Mouse (Mus musculus) midbrain, embryonic 15.5 days (tissue): ENCODE data around the gene Nup85. TPM values are rescaled to one million over a fixed set of nuclear protein-coding genes. Genes with fewer than 3 reads are reported as not detected.

Experiments
- ATAC-seq: fragments of 200-750 bp; cut with Nextera tagmentation; replicated peaks from 2 replicates; pipeline ENCODE4 v1.8.0; 2017; ENCODE audit warnings: moderate TSS enrichment
- H3K27ac ChIP-seq: fragments of 300-500 bp; sonication (generic); 2 replicates; pipeline ENCODE4 v1.5.1; 2015; ENCODE audit warnings: mild to moderate bottlenecking, inconsistent platforms
- H3K27me3 ChIP-seq: fragments of 300-500 bp; sonication (generic); replicated peaks from 2 replicates; pipeline ENCODE4 v1.6.1; 2015; ENCODE audit warnings: inconsistent platforms
- H3K36me3 ChIP-seq: fragments of 300-500 bp; sonication (generic); replicated peaks from 2 replicates; pipeline ENCODE4 v1.6.1; 2015; ENCODE audit warnings: inconsistent platforms
- H3K4me1 ChIP-seq: fragments of 300-500 bp; sonication (generic); 2 replicates; pipeline ENCODE4 v1.6.1; 2015; ENCODE audit warnings: inconsistent platforms
- H3K4me2 ChIP-seq: fragments of 300-500 bp; sonication (generic); 2 replicates; pipeline ENCODE4 v1.6.1; 2015; ENCODE audit warnings: inconsistent platforms, mild to moderate bottlenecking, moderate library complexity
- H3K4me3 ChIP-seq: fragments of 300-500 bp; sonication (generic); 2 replicates; pipeline ENCODE4 v1.5.1; 2015; ENCODE audit warnings: mild to moderate bottlenecking, inconsistent platforms
- H3K9ac ChIP-seq: fragments of 300-500 bp; sonication (generic); 2 replicates; pipeline ENCODE4 v1.6.1; 2015; ENCODE audit warnings: mild to moderate bottlenecking, inconsistent platforms
- H3K9me3 ChIP-seq: fragments of 300-500 bp; sonication (generic); 2 replicates; pipeline ENCODE4 v1.6.1; 2016; ENCODE audit warnings: inconsistent platforms
- WGBS: fragments of 180-500 bp; shearing (Covaris S2); methylation state at CpG from one replicate; pipeline ENCODE4 v1.1.7; 2015; ENCODE audit warnings: mixed read lengths; 5-methylcytosine and 5-hydroxymethylcytosine counted together
- polyA plus RNA-seq: library from polyadenylated mRNA; unstranded; fragments of >200 nt; fragmentation: Nextera tagmentation; extraction: Ambion mirVana; gene quantifications from 2 replicates; pipeline ENCODE4 v1.2.1, GENCODE M21; 2015

Nup85 gene
- polyA plus RNA-seq, 1 experiment from 2014 or later, result 118 TPM

DNA sequence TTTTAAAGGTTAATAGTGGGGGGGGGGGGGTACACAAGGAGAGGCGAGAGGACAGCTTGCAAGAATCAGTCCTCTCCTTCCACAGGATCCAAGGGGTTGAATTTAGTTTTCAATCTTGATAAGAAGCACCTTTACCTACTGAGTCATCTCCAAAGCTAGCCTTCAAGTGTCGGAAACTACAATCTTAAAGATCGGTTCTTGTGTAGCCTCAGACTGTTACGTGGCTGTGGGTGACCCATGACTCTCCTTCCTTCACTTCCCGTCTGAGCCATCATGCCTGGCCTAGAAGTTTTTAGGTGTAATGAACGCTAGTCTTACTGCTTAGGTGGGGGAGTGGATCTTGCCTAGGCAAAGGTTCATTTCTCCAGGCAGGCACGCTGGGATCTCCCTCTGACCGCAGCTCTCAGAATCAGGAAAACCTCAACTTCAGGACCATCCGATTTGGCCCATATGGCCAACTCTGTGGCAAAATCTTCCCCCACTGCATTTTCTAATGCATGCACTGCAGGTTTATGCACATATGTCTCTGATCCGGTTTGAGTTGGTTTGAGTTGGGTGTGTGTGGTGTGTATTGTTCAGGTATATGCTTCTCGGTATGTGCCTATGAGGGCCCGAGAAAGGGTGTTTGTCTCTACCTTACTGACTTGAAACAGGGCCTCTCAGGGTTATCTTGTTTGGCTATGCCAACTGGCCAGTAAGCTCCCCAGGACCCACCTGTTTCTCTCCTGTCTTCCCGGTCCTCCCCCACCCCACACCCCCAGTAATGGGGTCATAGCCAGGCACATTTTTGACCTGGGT lies 65.7 kb downstream of the Nup85 start:
- peaks cover 9% of the 10 kb centered on the region for H3K4me1 ChIP-seq
- ATAC-seq, result no peak
- H3K9ac ChIP-seq, result no peak overlapping the region
- no peaks in the 10 kb centered on the region for H3K27me3 ChIP-seq
- H3K9me3 ChIP-seq, result no peaks in the 10 kb centered on the region
- H3K4me3 ChIP-seq, result no peak overlapping the region
- no peak overlapping the region for H3K27ac ChIP-seq
- H3K36me3 ChIP-seq, result no peaks in the 10 kb centered on the region
- WGBS, result 85% methylated on average over 13 of the region's 13 CpGs
- H3K4me2 ChIP-seq, result no peak overlapping the region

DNA sequence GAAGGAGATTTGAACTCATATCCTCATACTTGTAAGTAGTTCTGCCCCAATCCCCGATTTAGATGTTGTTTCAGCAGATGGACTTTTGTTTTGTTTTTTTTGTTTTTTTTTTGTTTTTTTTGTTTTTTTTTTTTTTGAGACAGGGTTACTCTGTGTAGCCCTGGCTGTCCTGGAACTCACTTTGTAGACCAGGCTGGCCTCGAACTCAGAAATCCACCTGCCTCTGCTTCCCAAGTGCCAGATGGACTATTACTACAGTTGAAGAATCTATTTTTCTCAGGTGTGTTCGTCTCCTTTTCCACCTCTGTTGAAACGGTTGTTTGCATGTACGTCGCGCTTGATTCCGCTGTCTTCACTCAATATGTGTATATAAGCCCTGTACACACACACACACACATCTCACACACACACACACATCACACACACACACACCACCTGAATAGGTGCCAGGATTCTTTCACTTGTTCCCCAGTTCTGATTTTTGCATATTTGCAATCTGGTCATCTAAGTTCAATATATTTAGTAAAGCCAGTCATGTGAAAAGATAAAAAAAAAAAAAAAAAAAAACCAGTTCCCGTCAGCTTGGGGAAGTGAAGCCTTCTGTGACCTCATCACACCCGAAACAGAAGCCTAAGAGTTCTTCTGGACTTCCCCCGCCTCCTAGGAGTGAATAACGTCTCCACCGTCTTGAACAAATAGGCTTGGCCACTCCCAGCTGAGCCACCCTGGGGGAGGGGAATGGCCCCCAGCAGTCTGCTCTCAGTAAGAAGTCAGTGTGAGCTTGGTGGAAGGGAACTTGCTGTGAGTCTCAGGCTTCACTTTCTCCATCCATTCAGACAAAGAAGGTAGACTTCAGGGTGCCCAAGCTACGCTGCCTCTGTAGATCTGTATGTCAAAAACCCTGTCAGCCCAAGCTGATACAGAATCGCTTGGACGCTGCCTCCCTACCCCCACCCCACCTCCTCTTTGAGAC lies 66.6 kb downstream of the Nup85 start:
- Histone ChIP-seq H3K4me2 (no peak overlapping the region), H3K4me1 (peaks cover 9% of the 10 kb centered on the region), H3K4me3 (no peak overlapping the region), H3K9ac (no peak overlapping the region), H3K27me3 (no peaks in the 10 kb centered on the region), H3K9me3 (no peaks in the 10 kb centered on the region), H3K36me3 (no peaks in the 10 kb centered on the region), H3K27ac (no peak overlapping the region)
- 50% methylated on average over 16 of the region's 16 CpGs for WGBS
- ATAC-seq, result no peak

DNA sequence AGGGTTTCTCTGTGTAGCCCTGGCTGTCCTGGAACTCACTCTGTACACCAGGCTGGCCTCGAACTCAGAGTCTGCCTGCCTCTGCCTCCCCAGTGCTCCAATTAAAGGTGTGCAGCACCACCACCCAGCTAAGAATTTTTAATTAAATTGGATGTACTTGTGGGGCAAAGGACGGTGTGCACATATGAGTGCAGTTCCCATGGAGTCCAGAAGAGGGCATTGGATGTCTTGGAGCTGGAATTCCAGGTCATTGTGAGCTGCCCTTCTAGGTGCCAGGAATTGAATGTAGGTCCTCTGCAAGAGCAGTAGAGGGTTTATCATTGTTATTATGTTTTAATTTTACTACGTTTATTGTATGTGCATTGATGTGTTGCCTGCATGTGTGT lies 67.3 kb downstream of the Nup85 start:
- Histone ChIP-seq H3K4me1 (peaks cover 8% of the 10 kb centered on the region), H3K9me3 (no peaks in the 10 kb centered on the region), H3K4me3 (no peak overlapping the region), H3K27me3 (no peaks in the 10 kb centered on the region), H3K4me2 (no peak overlapping the region), H3K36me3 (no peaks in the 10 kb centered on the region), H3K27ac (no peak overlapping the region), H3K9ac (no peak overlapping the region)
- ATAC-seq, result no peak
- 17% methylated on average over 3 of the region's 3 CpGs for WGBS

DNA sequence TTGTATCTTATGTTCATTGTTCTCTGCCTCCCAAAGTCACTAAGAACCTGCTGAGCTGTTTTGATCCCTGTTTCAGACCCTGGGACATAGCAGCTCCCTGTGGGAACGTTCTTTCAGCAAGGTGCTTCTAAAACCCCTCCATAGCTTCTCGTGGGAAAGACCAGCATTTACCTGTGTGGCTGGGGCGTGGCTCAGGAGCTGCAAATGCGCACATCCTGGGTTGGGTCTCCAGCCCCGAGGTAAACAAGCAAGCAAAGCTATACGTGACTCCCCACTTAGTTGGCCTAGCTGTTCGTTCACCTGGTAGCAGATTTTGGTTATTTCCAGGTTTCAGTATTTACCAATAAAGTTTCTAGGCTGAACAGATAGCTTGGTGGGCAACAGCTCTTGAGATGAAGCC lies 68.0 kb downstream of the Nup85 start:
- Histone ChIP-seq H3K27ac (no peak overlapping the region), H3K4me3 (no peak overlapping the region), H3K4me2 (no peak overlapping the region), H3K9ac (no peak overlapping the region), H3K4me1 (peaks cover under 1% of the 10 kb centered on the region), H3K36me3 (no peaks in the 10 kb centered on the region), H3K27me3 (no peaks in the 10 kb centered on the region), H3K9me3 (no peaks in the 10 kb centered on the region)
- 76% methylated on average over 7 of the region's 7 CpGs for WGBS
- ATAC-seq, result no peak

DNA sequence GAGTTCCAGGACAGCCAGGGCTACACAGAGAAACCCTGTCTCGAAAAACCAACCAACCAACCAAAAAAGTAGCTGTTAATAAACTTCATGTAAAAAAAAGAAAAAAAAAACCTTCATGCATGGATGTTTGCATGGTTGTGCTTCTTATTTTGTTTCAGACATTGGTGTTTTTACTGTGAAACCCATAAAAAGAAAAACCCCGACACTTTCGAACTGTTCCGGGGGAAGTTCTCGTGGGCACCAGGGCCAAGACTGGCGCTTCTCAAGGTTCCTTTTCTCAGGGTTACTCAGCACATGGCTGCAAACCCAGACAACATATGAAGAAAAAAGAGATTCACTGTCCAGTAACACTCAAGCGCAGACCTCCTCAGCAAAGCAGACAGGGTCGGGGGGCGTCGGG lies 68.6 kb downstream of the Nup85 start:
- WGBS, result 87% methylated on average over 10 of the region's 10 CpGs
- no peak for ATAC-seq
- Histone ChIP-seq H3K27me3 (no peaks in the 10 kb centered on the region), H3K27ac (no peak overlapping the region), H3K36me3 (no peaks in the 10 kb centered on the region), H3K4me3 (no peak overlapping the region), H3K9me3 (no peaks in the 10 kb centered on the region), H3K4me2 (no peak overlapping the region), H3K9ac (no peak overlapping the region), H3K4me1 (no peaks in the 10 kb centered on the region)

Other genes starting within 250 kb of the Nup85 start
- gene Ush1g, start 242.4 kb upstream of the Nup85 start, polyA plus RNA-seq, result 0.09 and 0.18 TPM in 2 replicates
- gene Otop3, start 229.7 kb upstream of the Nup85 start, polyA plus RNA-seq, result 0.75 and 0.90 TPM in 2 replicates
- 67.0 and 67.2 TPM in 2 replicates for gene Hid1, start 196.7 kb upstream of the Nup85 start, polyA plus RNA-seq
- gene Cdr2l, start 182.5 kb upstream of the Nup85 start, polyA plus RNA-seq, result 26.9 and 27.3 TPM in 2 replicates
- gene Mrpl58, start 160.7 kb upstream of the Nup85 start, polyA plus RNA-seq, result 182 and 191 TPM in 2 replicates
- gene Atp5h, start 144.5 kb upstream of the Nup85 start, polyA plus RNA-seq, result 782 and 789 TPM in 2 replicates
- gene Kctd2, start 144.3 kb upstream of the Nup85 start, polyA plus RNA-seq, result 32.3 and 34.8 TPM in 2 replicates
- not detected in 2 replicates for gene Trim80, start 123.9 kb upstream of the Nup85 start, polyA plus RNA-seq
- 0.09 and 0.42 TPM in 2 replicates for gene Slc16a5, start 102.0 kb upstream of the Nup85 start, polyA plus RNA-seq
- 20.6 and 20.9 TPM in 2 replicates for gene Armc7, start 88.8 kb upstream of the Nup85 start, polyA plus RNA-seq
- 98.4 and 108 TPM in 2 replicates for gene Nt5c, start 72.6 kb upstream of the Nup85 start, polyA plus RNA-seq
- gene Jpt1, start 50.0 kb upstream of the Nup85 start, polyA plus RNA-seq, result 1,600 and 1,616 TPM in 2 replicates
- gene Sumo2, start 28.2 kb upstream of the Nup85 start, polyA plus RNA-seq, result 990 and 1,015 TPM in 2 replicates
- 70.0 and 74.3 TPM in 2 replicates for gene Mrps7, start 39.5 kb downstream of the Nup85 start, polyA plus RNA-seq
- 37.5 and 38.1 TPM in 2 replicates for gene Gga3, start 39.6 kb downstream of the Nup85 start, polyA plus RNA-seq
- 11.2 and 12.9 TPM in 2 replicates for gene Mif4gd, start 48.5 kb downstream of the Nup85 start, polyA plus RNA-seq
- gene Slc25a19, start 63.9 kb downstream of the Nup85 start, polyA plus RNA-seq, result 43.5 and 44.5 TPM in 2 replicates
- 173 and 176 TPM in 2 replicates for gene Grb2, start 144.2 kb downstream of the Nup85 start, polyA plus RNA-seq
- 28.4 and 31.0 TPM in 2 replicates for gene Tmem94, start 201.0 kb downstream of the Nup85 start, polyA plus RNA-seq
- gene Caskin2, start 249.2 kb downstream of the Nup85 start, polyA plus RNA-seq, result 9.4 and 11.1 TPM in 2 replicates